Mouse (Mus musculus) retina, postnatal 1 day (tissue): Measurements from ENCODE around the gene 1700069L16Rik.

Experiments
- DNase-seq: peaks from one replicate; pipeline ENCODE4 v3.0.0-alpha.2; 2012

The 1700069L16Rik gene

DNA sequence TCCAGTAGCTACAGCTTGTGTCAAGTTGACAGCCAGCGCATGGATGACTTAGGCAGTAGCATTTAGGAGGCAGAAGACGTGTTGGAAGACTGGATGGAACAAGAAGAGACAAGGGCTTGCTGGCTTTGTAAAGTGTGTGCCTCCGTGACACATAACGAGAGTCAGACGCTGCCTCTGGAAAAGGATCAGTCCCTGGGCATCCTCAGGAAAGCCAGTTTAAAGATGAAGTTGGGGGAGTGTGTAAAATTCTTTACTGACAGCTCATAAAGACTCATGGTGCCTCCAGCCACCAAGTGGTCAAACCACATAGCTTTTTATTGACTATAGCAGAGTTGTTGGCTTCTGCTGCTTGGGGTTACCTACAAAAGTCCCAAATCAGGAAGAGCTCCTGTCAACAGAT lies 39.1 kb downstream of the 1700069L16Rik start:
- DNase-seq, result no peak

DNA sequence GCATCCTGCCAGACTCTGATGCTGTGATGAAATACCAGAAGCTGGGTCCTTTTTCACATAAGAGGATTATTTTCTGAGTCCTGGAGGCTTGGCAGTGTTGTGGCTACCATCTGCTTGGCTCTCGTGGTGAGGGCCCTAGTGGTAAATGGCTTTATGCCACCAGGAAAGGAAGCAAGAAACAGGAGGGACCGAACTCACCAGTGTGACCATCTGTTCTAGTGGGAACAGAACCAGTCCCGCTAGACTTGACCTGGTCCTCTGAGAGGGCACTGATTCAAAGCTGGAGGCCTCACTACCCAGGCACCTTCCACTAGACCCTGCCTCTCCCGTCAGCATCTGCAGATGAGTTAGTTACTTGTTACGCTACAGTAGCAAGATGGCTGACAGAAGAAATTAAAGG lies 41.3 kb downstream of the 1700069L16Rik start:
- peak; percentile 49 for DNase-seq

DNA sequence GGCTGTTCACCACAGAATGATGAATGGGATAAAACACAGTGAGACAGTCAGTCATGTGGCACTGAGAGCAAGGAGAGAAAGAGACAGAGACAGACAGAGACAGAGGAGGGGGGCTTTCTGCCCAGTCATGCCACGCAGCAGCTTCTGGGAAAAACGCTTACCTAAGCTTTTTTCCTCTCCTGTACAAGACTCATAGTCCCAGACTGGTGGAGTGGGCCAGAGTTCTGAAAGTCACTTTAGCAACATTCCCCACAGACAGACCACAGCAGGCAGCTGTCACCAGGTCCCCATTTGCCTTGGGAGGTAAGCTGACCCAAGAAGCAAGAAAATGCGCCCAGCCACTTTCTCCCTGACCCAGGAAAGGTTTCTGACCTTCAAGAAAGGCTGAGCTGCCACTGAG lies 42.1 kb downstream of the 1700069L16Rik start:
- DNase-seq, result no peak

DNA sequence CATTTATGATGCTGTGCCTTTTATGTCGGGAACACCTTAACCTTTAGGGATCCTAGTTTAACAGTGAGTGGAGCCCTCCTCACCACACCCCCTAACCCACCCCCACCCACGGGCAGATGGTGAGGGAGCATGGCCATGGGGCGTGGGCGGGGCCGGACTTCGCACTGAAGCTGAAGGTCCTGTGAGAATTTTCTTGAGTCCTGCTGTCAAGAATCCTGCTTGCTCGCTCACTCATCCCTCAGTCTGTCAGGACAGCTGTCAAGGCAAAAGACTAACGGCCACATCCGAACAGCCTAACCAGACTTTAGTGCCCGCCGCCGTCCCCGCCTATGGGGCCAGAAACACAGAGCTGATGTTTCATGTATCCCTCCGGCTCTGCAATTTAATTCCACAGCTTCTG lies 43.4 kb downstream of the 1700069L16Rik start:
- no peak for DNase-seq

DNA sequence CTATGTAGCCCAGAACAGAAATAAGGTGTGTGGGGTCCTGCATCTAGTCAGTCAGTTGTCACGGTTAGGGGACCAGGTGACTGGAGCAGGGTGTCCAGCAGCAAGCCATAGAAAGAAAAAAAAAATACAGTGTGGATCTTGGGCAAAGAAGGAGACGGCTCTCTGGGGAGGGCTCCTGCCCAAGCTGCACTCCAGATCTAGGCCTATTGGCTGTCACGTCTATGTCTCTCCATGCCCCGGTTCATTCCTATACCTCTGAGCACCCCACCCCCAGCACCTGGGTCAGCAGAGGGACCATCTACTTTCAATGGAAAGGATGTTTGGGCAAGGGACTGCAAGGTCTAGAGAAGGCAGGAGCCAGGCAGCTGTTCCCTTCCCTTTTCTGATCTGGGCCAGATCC lies 45.1 kb downstream of the 1700069L16Rik start:
- no peak for DNase-seq

DNA sequence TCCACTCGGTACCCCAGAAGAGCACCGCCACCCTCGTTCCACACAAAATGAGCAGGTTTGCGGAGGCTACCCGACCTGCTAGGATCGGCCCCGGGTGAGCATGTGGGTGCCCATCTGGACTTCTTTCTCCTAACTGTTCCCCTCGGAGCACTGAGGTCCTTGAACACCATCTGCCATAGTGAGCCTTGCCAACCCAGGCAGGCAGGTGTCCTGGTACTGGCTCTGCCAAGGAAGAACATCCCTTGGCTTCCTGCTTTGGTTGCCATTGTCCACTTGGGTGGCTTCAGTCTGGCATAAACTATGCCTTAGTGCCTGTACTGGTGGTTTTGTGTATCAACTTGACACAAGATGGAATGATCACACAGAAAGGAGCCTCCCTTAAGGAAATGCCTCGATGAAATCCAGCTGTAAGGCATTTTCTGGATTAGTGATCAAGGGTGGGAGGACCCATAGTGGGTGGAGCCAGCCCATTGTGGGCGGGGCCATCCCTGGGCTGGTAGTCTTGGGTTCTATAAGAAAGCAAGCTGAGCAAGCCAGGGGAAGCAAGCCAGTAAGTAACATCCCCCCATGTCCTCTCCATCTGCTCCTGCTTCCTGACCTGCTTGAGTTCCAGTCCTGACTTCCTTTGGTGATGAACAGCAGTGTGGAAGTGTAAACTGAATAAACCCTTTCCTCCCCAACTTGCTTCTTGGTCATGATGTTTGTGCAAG lies 45.7 kb downstream of the 1700069L16Rik start:
- DNase-seq, result no peak

DNA sequence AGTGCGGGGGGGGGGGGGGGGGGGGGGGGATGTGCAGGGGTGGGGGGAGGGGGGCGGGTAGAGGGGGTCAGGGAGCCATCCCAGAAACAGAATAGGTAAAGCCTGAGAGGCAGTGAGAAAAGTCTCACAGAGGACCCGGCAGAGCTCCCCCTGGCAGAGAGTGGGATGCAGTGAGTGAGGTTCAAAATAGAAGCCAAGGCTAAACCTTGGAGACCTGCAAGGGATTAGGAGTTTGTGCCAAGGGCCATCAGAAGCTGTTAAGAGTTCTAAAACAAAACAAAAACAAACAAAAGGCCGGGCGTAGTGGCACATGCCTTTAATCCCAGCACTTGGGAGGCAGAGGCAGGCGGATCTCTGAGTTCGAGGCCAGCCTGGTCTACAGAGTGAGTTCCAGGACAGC lies 47.0 kb downstream of the 1700069L16Rik start:
- no peak for DNase-seq

DNA sequence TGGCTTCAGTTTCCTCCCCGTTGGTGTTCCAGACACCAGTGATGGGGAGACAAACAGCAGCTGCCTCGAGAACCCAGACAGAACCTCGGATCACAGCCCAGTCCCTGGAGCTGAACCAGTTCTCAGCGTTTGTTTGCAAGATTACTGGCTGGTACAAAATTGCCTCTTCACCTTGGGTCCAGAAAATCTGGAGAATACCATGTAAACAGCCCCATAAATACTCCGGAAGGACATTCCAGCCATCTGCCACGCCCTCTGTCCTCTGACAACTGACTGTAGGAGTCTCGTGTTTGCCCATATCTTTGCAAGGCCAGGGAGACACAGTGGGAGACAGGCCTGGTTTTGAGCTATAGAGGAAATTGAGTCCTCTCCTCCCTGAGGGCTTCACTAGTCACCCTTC lies 49.7 kb downstream of the 1700069L16Rik start:
- DNase-seq, result no peak

DNA sequence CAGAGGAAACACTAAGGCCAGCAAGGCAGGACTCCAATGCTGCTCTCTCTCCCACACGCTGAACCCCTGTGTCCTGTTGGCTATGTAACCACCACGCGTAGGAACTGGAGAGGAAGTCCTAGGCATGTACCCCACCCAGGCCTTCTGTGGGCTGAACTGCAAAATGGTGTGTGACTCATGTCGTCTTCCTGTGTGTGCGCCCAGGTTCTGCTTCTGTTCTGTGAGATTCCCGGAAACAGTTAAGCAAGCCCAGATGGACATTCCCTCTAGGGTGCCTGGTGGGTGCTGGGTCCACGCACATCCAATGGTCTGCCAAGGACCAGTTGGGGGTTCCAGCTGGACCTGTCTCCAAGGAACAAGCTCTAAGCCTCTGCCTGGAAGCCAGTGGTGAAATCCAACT lies 52.1 kb downstream of the 1700069L16Rik start:
- no peak for DNase-seq

DNA sequence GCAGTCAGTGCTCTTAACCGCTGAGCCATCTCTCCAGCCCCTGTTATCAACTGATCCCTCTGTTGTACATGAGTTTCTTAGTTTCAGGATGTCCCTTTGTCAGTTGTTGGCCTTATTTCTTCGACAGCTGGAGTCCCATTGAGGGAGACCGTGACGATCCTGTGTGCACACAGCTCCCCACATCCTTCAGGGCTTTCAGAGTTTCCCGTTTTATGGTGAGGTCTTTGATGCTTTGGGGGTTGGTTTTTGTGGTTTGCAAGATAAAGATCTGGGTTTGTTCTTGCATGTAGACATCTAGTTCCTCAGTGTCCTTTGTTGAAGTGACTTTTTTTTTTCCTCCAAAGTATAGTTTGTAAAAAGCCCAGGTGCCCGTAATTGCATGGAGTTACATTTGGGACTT lies 54.0 kb downstream of the 1700069L16Rik start:
- no peak for DNase-seq

DNA sequence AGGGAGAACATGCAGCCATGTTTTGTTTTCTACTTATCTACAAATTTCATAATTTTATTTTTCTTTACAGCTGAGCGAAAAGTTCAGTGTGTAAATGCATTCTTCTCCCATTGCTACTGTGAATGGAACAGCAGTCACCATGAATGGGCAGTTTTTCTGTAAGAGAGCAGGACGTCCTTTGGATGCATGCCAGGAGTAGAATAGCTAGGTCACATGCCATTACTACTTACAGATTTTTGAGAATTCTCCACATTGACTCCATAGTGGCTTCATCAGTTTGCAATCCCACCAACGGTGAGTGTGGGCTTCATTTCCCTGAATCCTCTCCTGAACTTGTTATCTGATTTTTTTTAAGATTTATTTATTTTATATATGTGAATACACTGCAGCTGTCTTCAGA lies 54.5 kb downstream of the 1700069L16Rik start:
- DNase-seq, result no peak

DNA sequence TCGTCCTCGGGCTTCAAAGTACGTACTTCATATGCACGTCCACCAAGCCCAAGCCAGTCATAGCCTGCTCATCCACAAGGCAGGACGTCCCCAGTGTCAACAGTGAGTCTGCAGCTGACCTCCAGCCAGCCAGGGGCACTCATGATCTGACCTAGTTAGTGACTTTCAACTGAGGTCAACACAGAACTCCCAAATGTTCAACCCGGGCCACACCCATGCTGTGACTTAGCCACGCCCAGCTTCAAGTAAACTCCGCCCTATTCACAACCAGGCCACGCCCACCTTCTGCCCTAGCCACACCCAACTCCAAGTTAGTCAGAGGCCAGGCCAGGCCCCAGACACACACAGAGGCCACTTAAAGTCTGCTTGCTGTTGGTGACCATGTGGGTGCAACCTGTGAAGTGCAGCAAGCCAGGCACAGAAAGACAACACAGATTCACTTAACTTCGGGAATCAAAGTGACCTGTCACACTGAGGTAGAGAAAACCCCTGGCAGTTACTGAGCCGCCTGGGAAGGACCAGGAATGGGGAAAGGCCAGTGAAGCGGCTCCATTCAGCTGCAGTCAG lies 59.9 kb downstream of the 1700069L16Rik start:
- no peak for DNase-seq

DNA sequence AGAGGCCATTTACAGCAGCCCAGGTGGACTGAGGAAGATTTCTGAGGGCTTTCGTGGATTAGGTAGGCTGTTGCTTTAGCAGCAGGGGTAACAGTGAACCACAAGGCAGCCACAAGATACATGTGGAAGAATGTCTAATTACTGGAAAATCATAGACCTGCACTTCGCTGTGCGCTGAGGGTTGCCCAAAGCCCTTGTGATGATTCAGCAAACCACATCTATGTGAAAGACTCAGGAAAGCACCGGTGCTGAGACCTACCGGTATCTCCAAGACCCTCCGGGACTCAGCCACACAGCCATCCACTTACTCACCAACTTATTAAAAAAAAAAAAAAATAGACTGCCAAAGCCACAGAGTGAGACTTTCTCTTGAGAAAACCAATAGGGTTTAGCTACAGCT lies 60.4 kb downstream of the 1700069L16Rik start:
- DNase-seq, result no peak

DNA sequence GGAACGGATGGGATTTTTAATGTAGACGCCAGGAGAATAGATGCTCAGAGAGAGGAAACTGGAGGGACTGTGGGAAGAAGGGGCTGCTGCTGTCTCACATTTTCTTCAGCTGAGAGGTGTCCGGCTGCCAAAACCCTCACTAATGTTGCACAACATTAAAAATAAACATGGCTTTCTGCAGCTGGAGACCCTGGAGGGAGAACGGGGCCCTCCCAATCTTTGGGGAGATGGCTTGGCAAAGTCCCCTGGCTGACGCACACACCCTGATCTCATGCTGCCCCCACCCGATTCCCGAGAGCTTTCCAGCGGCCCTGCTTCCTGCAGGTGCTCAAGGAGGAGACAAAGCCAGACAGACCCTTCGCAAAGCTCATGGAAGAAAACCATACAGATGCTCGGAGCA lies 63.7 kb downstream of the 1700069L16Rik start:
- DNase-seq, result no peak

DNA sequence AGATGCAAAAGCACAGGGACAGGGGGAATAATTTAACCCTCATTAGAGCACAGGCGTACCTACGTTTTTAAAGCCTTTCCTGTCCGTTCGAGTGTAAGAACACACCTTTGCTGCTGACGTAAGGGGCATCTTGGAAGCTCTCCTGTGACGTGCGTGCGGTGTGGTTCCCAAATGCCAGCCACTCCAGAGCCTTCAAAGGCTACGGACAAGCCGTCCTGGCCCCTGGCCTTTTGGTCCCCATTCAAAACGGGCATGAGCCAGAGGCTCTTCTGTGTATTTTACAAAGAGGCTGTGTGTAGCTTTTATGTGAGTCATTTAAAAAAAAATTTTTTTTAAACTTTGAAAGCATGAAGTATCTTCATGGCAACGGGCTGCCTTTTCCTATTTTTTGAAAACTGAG lies 69.8 kb downstream of the 1700069L16Rik start:
- no peak for DNase-seq

DNA sequence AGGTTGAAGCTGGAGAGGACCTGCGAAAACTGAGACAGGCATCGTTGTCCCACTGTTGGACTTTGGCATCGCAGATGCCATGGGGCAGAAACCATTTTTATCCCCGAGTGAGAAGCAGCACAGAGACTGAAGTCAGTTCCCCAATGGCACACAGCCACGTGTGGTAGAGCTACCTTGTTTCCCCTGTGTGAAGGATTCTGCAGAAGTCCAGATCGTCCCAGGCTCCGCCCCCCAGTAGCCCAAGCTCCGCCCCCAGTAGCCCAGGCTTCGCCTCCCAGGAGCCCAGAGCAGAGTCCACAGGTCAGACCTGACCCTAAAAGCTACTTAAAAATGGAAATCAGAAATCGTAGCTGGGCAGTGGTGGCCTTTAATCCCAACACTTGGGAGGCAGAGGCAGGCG lies 70.4 kb downstream of the 1700069L16Rik start:
- no peak for DNase-seq

DNA sequence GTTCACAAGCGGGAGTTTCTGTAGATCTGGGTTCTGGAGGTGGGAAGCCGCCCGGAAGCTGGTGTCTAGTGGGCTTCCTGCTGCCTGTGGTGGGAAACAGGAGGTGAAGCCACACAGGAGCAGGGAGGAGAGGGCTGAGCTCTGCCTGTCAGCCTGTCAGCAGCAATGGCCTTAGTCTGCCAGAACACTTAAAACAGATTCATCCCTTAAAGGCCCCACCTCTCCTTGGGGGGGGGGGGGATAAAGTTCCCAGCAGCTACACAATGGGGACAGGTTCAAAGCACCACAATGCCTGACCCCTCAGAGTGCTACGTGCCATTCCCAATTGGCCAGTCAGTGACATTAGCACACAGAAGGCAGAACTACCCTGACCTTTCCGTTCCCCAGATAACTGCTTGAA lies 72.4 kb downstream of the 1700069L16Rik start:
- no peak for DNase-seq

DNA sequence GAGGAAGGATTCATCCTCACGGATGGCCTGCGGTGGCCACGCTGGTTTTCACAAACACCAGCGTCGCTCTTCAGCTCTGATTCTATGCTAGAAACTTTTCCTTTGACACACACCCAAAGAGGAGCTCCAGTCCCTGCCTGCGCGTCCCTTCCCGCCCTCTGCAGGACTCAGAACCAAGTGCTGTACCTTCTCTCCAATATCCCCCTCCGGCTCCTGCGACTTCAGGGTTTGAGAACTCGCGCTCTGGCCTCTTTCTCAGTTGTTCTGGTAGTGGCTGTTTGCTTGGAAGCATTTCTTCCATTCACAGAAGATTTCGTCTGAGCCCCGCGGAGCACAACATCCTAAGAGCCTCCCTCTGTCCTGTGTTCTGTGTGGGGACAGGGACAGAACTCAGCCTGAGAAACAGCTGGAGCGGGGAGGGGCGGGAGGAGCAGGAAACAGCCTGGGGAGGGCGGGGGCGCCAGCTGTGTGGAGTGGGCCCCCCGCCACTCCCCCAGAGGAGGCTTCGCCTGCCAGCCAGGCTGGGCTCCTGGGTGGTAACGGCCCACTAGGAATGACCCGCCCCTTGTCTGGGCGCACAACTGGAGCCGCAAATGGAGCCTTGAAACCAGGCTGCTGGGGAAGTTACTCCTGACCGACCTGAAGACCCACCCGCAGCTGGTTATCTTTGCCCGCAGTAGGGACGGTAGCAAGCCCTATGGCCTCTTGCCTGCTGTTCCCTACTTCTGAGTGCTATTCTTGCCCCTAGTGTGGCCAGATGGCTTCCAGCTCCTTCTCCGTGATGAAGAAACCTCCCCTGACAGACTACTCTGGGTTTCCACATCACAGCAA lies 74.3 kb downstream of the 1700069L16Rik start, which contains the start of gene Cmklr1:
Gene Cmklr1, minus strand, starts transcription at position 392 of the 831 bp plus-strand sequence.
- no peak for DNase-seq

DNA sequence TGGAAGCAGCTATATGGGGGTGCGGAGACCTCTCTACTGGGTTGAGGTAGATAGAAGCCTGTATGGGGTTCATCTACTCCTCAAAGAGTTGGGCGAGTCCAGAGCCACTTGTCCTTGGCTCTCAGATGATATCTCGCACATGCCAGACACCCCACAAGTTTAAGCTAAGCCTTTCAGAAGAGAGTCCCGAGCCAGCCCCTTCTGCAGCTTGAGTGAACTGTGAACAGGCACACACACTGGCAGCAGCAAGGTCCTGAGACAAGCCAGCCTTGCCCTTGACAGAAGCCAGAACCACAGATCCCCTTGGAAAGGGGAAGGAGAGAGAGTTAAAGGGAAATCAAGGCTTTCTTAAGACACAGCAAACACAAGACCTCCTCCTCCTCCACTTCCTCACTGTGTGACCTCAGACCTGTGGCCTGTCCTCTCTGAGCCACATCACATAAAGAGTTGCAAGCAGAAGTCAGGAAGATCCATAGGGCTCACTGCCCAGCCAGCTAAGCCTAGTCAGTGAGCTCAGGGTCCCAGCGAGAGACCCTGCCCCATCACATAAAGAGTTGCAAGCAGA lies 75.8 kb downstream of the 1700069L16Rik start:
- DNase-seq, result no peak

DNA sequence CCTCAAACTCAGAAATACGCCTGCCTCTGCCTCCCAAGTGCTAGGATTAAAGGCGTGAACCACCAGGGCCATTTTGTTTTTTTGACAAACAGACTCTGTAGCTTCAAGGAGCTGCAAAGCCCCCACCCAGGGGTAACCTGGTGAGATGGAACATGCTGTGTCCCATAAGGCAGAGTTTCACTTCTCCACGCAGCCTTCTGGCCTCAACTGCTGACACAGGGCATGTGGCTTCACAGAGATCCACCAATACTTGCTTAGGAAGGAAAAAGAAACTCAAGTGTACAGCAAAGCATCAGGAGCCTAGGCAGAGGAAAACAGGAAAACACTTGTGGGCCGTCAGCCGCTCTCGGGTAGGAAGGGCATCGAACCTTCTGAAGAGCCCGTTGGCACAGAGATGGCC lies 77.4 kb downstream of the 1700069L16Rik start:
- no peak for DNase-seq

DNA sequence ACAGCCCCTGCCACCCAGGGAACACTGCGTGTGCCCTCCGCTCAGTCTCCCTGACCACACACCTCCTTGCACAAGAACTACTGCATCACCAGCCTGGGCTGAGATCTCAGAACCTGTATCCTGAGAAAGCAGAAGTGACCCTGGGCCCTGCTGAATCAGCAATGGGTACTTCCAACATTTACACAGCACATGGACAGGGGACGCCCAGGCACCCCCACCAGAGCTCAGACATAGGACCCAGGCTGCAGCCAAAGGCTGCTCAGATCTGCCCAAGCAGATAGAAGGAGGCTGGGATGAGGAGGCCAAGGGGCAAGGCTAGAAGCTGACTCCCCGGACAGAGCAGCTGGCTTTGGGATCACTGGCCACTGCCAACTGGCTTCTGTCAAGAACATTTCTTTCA lies 80.1 kb downstream of the 1700069L16Rik start:
- no peak for DNase-seq

DNA sequence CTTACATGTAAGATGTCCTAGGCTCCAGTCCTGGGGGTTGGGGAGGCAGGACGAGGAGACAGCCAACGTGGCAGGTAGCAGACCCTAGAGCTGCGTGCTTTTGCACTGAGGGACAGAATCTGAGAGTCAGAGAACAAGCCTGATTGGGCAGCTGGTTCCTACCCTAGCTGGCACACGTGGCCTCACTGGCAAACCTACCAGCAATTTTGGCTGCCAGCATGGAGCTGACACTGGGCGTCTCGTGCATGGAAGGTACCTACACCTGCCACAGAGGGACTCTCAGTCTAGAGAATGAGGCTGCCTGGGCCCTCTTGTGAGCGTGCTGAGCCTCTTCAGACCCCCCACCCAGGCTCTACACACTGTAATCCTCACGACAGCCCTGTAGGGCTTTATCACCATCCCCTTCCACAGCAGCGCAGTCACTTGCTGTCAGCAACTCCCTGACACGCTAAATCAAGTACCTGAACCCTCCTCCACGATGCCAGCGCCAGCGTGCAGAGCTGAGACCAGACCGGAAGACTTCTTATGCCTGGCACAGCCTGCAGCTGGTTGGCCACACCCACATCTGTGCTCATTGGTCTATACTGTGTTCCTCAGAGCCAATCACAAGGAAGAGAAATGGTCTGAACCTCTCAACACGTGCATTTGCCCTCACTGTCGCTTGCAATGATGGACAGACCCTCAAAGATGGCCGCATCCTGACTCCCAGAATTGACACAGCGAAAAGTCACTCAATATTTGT lies 81.3 kb downstream of the 1700069L16Rik start:
- peak; percentile 81 for DNase-seq
